Mouse (Mus musculus) heart, postnatal 25 days (tissue): Measurements from ENCODE around the gene Brms1. TPM values are rescaled to one million over a fixed set of nuclear protein-coding genes. Genes with fewer than 3 reads are reported as not detected.

Experiments
- DNase-seq: peaks from one replicate; pipeline ENCODE4 v3.0.0; 2022; ENCODE audit warnings: low spot score
- intact Hi-C: fragments of 180-260 bp; cut with DNase I; formaldehyde crosslinking; loops from one replicate; pipeline ENCODE4 v1.15.1; 2025
- total RNA-seq, 2 experiments: library from RNA; stranded (reverse); gene quantifications; 2 replicates each; pipeline ENCODE4 v1.2.3; 2021

The Brms1 gene
- total RNA-seq, 2 experiments from 2014 or later: 11.4 to 12.3 TPM

GRCm38 (mm10) chr19:5037678-5038571 lies 3.2 kb upstream of the Brms1 start:
- intact Hi-C loops: loop anchor here (2.0 kb wide), 1 partner anchor 13 kb away; no protein-coding TSS in a partner anchor

GRCm38 (mm10) chr19:5038709-5039156 lies 2.4 kb upstream of the Brms1 start, which contains the start of the genes B4gat1 and AC124502.3:
TSS of gene B4gat1 (plus strand) at chr19:5038826.
TSS of gene AC124502.3 (plus strand) at chr19:5038891.
- intact Hi-C loops: loop anchor here (2.0 kb wide), 1 partner anchor 14 kb away; no protein-coding TSS in a partner anchor
- DNase-seq: peak; percentile 77

More at GRCm38 (mm10) chr19:5037678-5038571, 3.2 kb upstream of the Brms1 start:
- DNase-seq: peak; percentile 59

GRCm38 (mm10) chr19:5039301-5040114 lies 1.6 kb upstream of the Brms1 start:
- intact Hi-C loops: loop anchor here (2.0 kb wide), 1 partner anchor 15 kb away; no protein-coding TSS in a partner anchor
- no peak for DNase-seq

GRCm38 (mm10) chr19:5041588-5041987 lies 434 bp downstream of the Brms1 start:
- intact Hi-C loops: no loop called here
- DNase-seq: no peak

GRCm38 (mm10) chr19:5045531-5045930 lies 4.4 kb downstream of the Brms1 start:
- intact Hi-C loops: loop anchor here (5.0 kb wide), 1 partner anchor 37 kb away; no protein-coding TSS in a partner anchor
- no peak for DNase-seq

GRCm38 (mm10) chr19:5048138-5049056 lies 7.2 kb downstream of the Brms1 start:
- no peak for DNase-seq
- intact Hi-C loops: loop anchor here (5.0 kb wide), 1 partner anchor 34 kb away; no protein-coding TSS in a partner anchor

- intact Hi-C loops: loop anchor here (5.0 kb wide), 1 partner anchor 33 kb away; no protein-coding TSS in a partner anchor
- DNase-seq: no peak
Measured at GRCm38 (mm10) chr19:5049325-5049724, 8.2 kb downstream of the Brms1 start.

GRCm38 (mm10) chr19:5050047-5050905 lies 9.1 kb downstream of the Brms1 start, which contains the start of gene Rin1:
TSS of gene Rin1 (plus strand) at chr19:5050481.
- intact Hi-C loops: no loop called here
- DNase-seq: peak; percentile 58

- intact Hi-C loops: no loop called here
- no peak for DNase-seq
Measured at GRCm38 (mm10) chr19:5051031-5051430, 9.9 kb downstream of the Brms1 start.

GRCm38 (mm10) chr19:5051515-5051914 lies 10.4 kb downstream of the Brms1 start:
- no peak for DNase-seq
- intact Hi-C loops: no loop called here

- intact Hi-C loops: no loop called here
- DNase-seq: no peak
Measured at GRCm38 (mm10) chr19:5052166-5052822, 11.1 kb downstream of the Brms1 start.

- intact Hi-C loops: no loop called here
- DNase-seq: no peak
Measured at GRCm38 (mm10) chr19:5052853-5053252, 11.7 kb downstream of the Brms1 start.

- no peak for DNase-seq
Measured at GRCm38 (mm10) chr19:5053909-5054308, 12.8 kb downstream of the Brms1 start.

GRCm38 (mm10) chr19:5056251-5056650 lies 15.1 kb downstream of the Brms1 start:
- intact Hi-C loops: loop anchor here (1.0 kb wide), 1 partner anchor 17 kb away; no protein-coding TSS in a partner anchor
- no peak for DNase-seq

More at GRCm38 (mm10) chr19:5053909-5054308, 12.8 kb downstream of the Brms1 start:
- intact Hi-C loops: no loop called here

GRCm38 (mm10) chr19:5057876-5058775 lies 17.0 kb downstream of the Brms1 start:
- intact Hi-C loops: no loop called here
- DNase-seq: no peak
